Mouse (Mus musculus) hematopoietic multipotent progenitor cell, adult 10-12 weeks (in vitro differentiated cells): ENCODE measurements around the gene Ptprd. TPM values are rescaled to one million over a fixed set of nuclear protein-coding genes. Genes with fewer than 3 reads are reported as not detected.

Experiments
- polyA plus RNA-seq: library from polyadenylated mRNA; stranded (reverse); fragments of >175 nt; gene quantifications from 2 replicates; pipeline ENCODE4 v1.2.3, GENCODE M21; 2012; ENCODE audit warnings: low replicate concordance

Ptprd gene
- 0.01 and 0.02 TPM in 2 replicates for polyA plus RNA-seq

DNA sequence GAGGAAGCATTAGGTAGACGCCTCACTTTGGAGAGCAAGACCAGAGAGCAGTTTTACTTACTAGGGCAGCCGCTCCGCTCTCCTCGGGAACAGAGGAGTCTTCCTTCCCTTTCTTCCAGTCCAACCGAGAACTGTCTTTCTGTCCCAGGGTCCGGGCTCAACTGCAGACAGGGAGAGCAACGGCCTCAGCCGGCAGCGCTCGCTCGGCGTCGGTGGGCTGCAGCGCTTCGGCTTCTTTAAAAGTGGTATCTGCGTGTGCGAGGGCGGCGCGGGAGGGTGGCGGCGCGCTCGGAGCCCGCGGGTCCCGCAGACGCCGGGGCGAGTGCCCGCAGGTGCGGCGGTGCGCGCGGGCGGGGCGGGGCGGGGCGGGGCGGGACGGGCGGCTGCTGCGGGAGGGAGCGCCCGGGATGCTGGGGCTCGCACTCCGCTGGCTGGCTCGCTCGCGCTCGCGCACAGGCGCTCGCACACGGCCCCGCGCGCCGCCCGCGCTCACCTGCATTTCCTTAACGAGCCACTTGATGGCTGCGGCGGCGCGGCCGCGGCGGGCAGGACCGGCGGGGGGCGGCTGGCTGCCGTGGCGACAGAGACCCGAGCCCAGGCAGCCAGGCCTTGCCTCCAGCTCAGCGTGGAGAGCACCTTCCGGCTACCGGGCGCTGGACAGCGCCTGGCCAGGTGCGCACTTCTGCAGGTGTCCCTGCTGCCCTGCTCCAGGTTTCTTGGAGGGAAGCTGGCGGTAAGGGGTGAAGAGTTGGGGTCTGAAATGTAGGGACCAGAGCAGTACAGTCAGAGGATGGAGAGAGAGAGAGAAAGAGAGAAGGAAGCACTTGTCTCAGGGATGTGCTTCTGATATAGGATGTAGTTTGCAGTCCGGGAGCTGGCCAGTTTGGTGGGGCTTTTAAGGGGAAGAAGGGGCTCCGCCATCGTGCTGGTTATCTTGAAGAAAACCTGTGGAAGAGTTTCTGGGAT, at the start of gene Ptprd:
Gene Ptprd, minus strand, starts transcription at position 433 of the 966 bp plus-strand sequence.

